Mouse (Mus musculus): ENCODE data around the gene Rpa2.

Gene Rpa2

GRCm38 (mm10) chr4:132767914-132768876, at the start of gene Rpa2:
TSS of gene Rpa2 (plus strand) at chr4:132768332.
- ChIA-PET CTCF (interaction anchor here (0.5 to 2.4 kb wide), 14 partner anchors 10 to 1847 kb away, joined by 3 to 16 read pairs (median 4); partner anchors contain the start of genes Smpdl3b (in 2 of the 4) and Gm10300 (in 1 of the 4)), POLR2A (interaction anchor here (0.5 to 29.7 kb wide), 77 partner anchors 9 to 585 kb away, joined by 3 to 609 read pairs (median 4); partner anchors contain the start of genes Fam76a (in 3 of the 4), Ppp1r8 (in 3 of the 4), Smpdl3b (in 2 of the 4) and Themis2 (in 2 of the 4))

GRCm38 (mm10) chr4:132728233-132728632, 39.9 kb upstream of the Rpa2 start:
- ChIA-PET POLR2A (interaction anchor here in 2 of 4 experiments (0.8 to 26.2 kb wide), 10 partner anchors 9 to 193 kb away, joined by 3 to 562 read pairs (median 4); partner anchors contain the start of genes Dnajc8 (in 1 of the 2), Rpa2 (in 1 of the 2) and Smpdl3b (in 1 of the 2)), CTCF (interaction anchor here in 1 of 4 experiments (0.7 to 1.2 kb wide), 2 partner anchors 50 to 77 kb away, joined by 3 read pairs; no protein-coding TSS in a partner anchor)

GRCm38 (mm10) chr4:132731616-132732015, 36.5 kb upstream of the Rpa2 start:
- ChIA-PET CTCF (interaction anchor here in 3 of 4 experiments (0.9 to 2.9 kb wide), 5 partner anchors 8 to 93 kb away, joined by 3 to 7 read pairs (median 3); no protein-coding TSS in a partner anchor), POLR2A (interaction anchor here in 3 of 4 experiments (0.6 to 26.2 kb wide), 14 partner anchors 7 to 271 kb away, joined by 3 to 562 read pairs (median 4); partner anchors contain the start of genes Smpdl3b (in 2 of the 3), Rpa2 (in 1 of the 3) and Sesn2 (in 1 of the 3))

DNA sequence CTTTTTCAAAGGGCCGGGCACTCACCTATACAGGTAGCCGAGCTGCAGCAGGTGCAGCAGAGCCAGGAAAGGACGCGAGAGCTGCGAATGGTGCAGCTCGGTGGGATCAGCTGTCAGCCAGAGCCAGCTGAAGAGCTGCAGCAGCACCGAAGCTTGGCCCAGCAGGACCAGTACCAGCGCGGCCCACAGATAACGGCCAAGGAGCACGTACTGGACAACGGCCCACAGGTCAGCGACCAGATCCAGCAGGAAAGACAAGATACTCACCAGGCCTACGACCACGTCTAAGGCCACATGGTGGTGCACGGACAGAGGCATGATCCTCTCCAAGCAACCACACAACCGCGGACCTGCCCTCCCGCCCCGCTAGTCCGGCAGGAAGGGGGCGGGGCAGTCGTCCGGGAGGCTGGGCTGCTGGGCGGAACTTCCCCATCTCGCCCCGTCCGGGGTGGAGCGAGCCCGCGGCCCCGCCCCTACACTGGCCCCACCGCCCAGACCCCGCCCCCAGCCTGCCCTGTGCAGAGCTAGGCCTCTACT, 35.9 kb upstream of the Rpa2 start, which contains the start of gene Xkr8:
Xkr8 (minus strand) TSS at position 399 of the 537 bp plus-strand sequence.
- ChIA-PET POLR2A (interaction anchor here (0.6 to 26.2 kb wide), 18 partner anchors 9 to 786 kb away, joined by 3 to 562 read pairs (median 3); partner anchors contain the start of genes Rpa2 (in 1 of the 4), Sesn2 (in 1 of the 4) and Smpdl3b (in 1 of the 4)), CTCF (interaction anchor here (0.5 to 2.9 kb wide), 9 partner anchors 8 to 593 kb away, joined by 3 to 7 read pairs (median 3); no protein-coding TSS in a partner anchor)

DNA sequence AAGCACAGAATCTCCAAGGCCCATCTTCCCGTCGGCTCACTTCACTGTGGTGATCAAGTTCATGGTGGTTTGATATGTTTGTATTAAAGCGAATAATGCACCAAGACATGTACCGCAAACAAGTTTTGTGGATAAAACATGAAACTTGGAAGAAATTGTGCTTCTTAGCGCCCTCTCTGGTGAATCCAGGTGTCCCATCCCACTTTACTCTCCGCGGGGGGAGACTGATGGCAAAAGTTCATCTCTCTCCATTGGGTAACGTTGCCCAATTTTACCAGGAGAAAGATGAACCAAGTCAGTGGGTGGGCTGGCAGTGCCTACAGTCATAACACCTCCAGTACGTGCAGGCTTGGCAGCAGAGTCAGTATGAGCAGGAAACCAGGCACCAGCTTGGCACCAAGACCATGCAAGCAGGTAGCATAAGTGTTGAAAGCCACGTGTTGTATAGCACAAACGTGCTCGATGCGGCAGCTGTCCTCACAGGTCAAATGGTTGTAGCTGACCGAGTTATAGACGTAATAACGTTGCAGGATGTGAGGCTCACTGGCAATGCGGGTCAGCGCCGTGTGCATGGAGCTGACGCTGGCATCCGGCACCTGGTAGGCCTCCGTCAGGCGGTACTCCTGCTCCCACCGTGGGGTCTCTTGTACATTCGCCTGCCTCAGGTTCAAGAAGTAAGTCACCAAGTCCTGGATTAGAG, 34.9 kb upstream of the Rpa2 start:
- CTCF ChIA-PET, result interaction anchor here (0.5 to 2.9 kb wide), 13 partner anchors 17 to 765 kb away, joined by 3 to 7 read pairs (median 3); no protein-coding TSS in a partner anchor
- POLR2A ChIA-PET, result interaction anchor here in 3 of 4 experiments (0.5 to 26.2 kb wide), 38 partner anchors 8 to 785 kb away, joined by 3 to 562 read pairs (median 3); partner anchors contain the start of genes Rpa2 (in 3 of the 3), Smpdl3b (in 3 of the 3), Med18 (in 1 of the 3) and Ppp1r8 (in 1 of the 3)

DNA sequence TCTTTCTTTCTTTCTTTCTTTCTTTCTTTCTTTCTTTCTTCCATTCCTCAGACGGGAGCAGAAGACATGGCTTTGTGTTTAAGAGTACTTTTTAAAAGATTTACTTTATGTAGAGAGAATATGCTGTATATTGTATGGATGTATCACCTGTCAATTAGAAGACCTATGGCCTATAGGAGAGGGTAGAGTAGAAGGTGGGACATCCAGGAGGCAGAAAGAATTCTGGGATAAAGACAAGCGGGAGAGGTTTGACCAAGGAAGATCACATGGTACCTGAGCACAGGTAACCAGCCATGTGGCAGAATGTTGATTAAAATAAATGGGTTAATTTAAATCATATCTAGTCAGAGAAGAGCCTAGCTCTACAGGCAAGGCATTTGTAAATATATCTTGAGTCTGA, 33.4 kb upstream of the Rpa2 start:
- ChIA-PET CTCF (interaction anchor here in 2 of 4 experiments (1.0 to 2.0 kb wide), 6 partner anchors 28 to 188 kb away, joined by 3 to 7 read pairs (median 6); partner anchors contain the start of gene Fam76a (in 1 of the 2)), POLR2A (interaction anchor here (0.6 to 26.2 kb wide), 29 partner anchors 9 to 272 kb away, joined by 3 to 562 read pairs (median 5); partner anchors contain the start of genes Rpa2 (in 2 of the 4), Smpdl3b (in 2 of the 4), Atpif1 (in 1 of the 4) and Med18 (in 1 of the 4))

GRCm38 (mm10) chr4:132735389-132735788, 32.7 kb upstream of the Rpa2 start:
- POLR2A ChIA-PET, result interaction anchor here (0.5 to 26.2 kb wide), 41 partner anchors 7 to 1200 kb away, joined by 3 to 562 read pairs (median 4); partner anchors contain the start of genes Ppp1r8 (in 2 of the 4), Rpa2 (in 2 of the 4), Atpif1 (in 1 of the 4) and Smpdl3b (in 1 of the 4)

GRCm38 (mm10) chr4:132735894-132736293, 32.2 kb upstream of the Rpa2 start:
- CTCF ChIA-PET, result interaction anchor here in 3 of 4 experiments (0.6 to 2.0 kb wide), 5 partner anchors 45 to 107 kb away, joined by 3 to 8 read pairs (median 3); no protein-coding TSS in a partner anchor

More at GRCm38 (mm10) chr4:132735389-132735788, 32.7 kb upstream of the Rpa2 start:
- CTCF ChIA-PET, result interaction anchor here in 3 of 4 experiments (0.6 to 2.0 kb wide), 5 partner anchors 28 to 107 kb away, joined by 3 to 7 read pairs (median 3); no protein-coding TSS in a partner anchor

DNA sequence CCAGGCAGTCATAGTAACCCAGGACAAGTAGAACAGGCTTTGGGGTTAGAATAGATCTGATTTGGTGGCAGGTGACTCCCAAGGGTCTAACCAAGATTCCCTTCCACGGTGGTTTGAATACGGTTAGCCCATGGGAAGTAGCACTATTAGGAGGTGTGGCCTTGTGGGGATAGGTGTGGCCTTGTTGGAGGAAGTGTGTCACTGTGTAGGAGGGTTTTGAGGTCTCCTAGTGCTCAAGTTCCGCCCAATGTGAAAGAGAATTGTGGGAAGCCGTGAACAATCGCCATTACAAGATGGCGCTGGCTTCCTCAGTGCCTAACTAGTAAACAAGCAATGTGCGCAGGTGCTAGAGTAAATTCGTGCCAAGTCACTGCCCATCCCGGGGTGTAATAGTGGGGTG, 31.0 kb upstream of the Rpa2 start:
- POLR2A ChIA-PET, result interaction anchor here in 3 of 4 experiments (0.6 to 26.2 kb wide), 31 partner anchors 9 to 981 kb away, joined by 3 to 562 read pairs (median 4); partner anchors contain the start of genes Rpa2 (in 2 of the 3), Ppp1r8 (in 1 of the 3), Rcc1 (in 1 of the 3) and Smpdl3b (in 1 of the 3)
- CTCF ChIA-PET, result interaction anchor here in 1 of 4 experiments (1.2 kb wide), 1 partner anchor 31 kb away, joined by 3 read pairs; the partner anchor contains the start of gene Rpa2

More at GRCm38 (mm10) chr4:132735894-132736293, 32.2 kb upstream of the Rpa2 start:
- POLR2A ChIA-PET, result interaction anchor here (0.5 to 26.2 kb wide), 54 partner anchors 8 to 1200 kb away, joined by 3 to 562 read pairs (median 4); partner anchors contain the start of genes Ppp1r8 (in 2 of the 4), Rpa2 (in 2 of the 4), Atpif1 (in 1 of the 4) and Sesn2 (in 1 of the 4)

GRCm38 (mm10) chr4:132741491-132741890, 26.6 kb upstream of the Rpa2 start:
- CTCF ChIA-PET, result interaction anchor here in 1 of 4 experiments (0.6 kb wide), 1 partner anchor 449 kb away, joined by 3 read pairs; no protein-coding TSS in a partner anchor
- POLR2A ChIA-PET, result interaction anchor here (0.6 to 26.2 kb wide), 8 partner anchors 8 to 148 kb away, joined by 3 to 562 read pairs (median 4); partner anchors contain the start of genes Rpa2 (in 3 of the 4), Smpdl3b (in 1 of the 4) and Xkr8 (in 1 of the 4)

DNA sequence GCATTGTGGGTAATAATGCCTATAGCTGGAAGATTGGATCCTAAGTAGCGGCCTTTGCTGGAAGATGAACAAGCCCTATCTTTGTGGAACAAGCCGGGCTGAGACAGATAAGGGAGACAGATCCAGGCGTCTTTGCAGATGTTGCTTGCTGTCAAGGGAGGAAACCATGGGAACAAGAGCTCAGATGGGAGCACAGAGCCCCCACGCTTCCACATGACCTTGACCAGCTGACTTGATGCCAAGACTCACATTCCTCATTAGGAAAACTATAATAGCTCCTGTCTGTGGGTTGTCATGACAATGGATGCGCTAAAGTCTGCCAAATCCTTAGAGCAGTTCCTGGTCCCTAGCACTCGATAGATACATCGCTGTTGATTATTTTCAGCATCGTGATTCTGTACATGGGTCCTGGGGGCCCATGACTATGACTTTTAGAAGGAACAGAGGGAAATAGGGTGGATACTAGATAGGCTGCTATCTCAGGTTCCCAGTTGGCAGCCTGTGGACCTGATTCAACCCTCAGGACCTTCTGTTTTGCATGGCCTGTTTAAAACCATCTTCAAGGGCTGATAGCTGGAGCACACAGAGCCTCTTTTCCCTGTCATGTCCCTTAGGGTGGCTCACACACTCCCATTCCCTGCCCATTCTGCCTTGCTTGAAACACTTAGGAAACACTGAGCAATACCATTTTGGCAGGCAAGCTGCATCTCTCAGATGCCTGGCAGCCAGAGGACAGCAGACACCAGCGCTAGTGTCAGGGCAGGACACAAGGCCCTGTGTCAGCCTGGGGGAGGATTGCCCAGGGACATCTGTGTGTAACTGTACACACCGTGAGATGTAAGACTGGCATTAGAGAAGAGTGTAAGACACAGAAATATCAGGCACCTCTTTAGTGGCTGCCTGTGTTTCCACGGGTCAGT, 23.9 kb upstream of the Rpa2 start:
- ChIA-PET CTCF (interaction anchor here in 2 of 4 experiments (0.9 to 1.1 kb wide), 2 partner anchors 13 to 79 kb away, joined by 3 read pairs; partner anchors contain the start of gene Smpdl3b (in 1 of the 2)), POLR2A (interaction anchor here in 2 of 4 experiments (1.4 to 26.2 kb wide), 4 partner anchors 9 to 30 kb away, joined by 4 to 562 read pairs (median 134); partner anchors contain the start of genes Rpa2 (in 1 of the 2), Smpdl3b (in 1 of the 2) and Xkr8 (in 1 of the 2))

DNA sequence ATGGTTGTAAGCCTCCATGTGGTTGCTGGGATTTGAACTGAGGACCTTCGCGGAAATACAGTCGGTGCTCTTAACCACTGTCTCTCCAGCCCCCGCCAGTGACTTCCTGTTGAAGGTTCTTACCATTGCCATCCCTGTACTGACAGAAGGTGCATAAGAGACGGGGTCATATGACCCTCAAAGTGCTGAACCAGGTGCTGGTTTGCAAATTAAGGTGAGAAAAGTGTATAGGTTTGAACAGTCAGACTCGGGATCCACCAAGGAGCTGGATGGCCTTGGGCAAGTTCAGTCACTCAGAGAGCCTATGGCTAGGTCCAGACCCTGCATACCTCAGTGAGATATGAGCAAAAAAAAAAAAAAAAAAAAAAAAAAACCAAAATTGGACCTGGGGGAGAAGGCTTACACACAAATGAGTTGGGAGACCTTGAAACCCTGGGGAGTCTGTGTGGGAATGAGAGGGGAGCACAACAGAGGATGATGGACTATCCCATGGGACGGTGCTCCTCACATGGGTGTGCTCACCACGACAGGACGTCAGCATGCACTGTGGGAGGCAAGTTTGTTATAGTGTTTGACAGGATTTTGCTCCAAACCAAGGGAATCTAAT, 21.1 kb upstream of the Rpa2 start:
- ChIA-PET CTCF (interaction anchor here in 1 of 4 experiments (0.8 kb wide), 1 partner anchor 77 kb away, joined by 4 read pairs; no protein-coding TSS in a partner anchor), POLR2A (interaction anchor here (0.6 to 19.3 kb wide), 22 partner anchors 8 to 391 kb away, joined by 3 to 244 read pairs (median 4); partner anchors contain the start of genes Smpdl3b (in 2 of the 4), Ppp1r8 (in 1 of the 4) and Rpa2 (in 1 of the 4))

DNA sequence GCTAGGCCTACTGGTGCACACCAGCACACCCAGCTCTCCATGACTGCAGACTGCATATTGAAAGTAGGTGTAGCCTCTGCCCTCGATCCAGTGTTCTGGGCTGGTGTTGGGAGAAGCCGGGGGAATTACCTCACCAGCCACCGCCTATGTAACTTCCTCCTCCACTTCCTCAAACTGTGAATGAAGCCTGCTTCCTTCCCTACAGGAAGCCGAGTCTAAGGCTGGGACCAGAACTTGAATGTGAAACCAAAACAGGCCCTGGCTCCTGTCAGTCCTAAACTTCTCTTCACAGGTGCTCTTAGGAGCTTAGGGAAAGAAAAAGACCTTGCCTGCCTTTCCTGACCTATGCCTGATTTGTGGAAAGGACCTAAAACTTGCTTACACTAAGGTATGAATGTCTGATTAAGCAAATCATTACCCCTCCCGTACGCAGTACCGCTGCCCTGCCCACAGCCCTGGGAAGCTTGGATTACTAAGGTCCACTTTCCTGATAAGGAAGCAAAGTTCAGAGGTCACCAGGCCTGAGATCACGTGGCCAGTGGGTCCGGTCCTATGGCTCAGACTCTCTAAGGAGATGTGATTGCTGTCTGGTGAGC, 20.4 kb upstream of the Rpa2 start:
- ChIA-PET CTCF (interaction anchor here in 1 of 4 experiments (0.6 to 0.8 kb wide), 2 partner anchors 77 to 326 kb away, joined by 3 to 4 read pairs; no protein-coding TSS in a partner anchor), POLR2A (interaction anchor here in 3 of 4 experiments (0.6 to 19.3 kb wide), 23 partner anchors 7 to 238 kb away, joined by 3 to 244 read pairs (median 4); partner anchors contain the start of genes Ppp1r8 (in 2 of the 3), Rpa2 (in 2 of the 3), Smpdl3b (in 2 of the 3) and Sesn2 (in 1 of the 3))

DNA sequence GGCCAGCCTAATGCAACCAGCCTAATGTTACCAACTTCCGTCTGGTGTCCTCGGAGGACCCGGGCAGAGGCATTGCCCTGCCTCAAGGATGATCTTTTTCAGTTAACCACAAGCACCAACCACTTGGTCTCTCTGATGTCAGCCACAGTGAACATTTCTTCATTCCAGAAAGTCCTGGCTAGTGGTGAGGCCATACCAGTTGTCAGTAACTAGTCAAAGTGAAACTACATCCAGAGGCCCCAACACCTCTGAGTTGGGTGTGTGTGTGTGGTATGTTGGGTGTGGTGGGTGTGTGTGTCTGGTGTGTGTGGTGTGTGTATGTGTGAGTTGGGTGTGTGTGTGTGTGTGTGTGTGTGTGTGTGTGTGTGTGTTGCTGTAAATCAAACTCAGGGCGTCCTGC, 19.4 kb upstream of the Rpa2 start:
- ChIA-PET CTCF (no interaction called here), POLR2A (interaction anchor here (0.6 to 19.3 kb wide), 19 partner anchors 6 to 240 kb away, joined by 3 to 244 read pairs (median 4); partner anchors contain the start of genes Ppp1r8 (in 2 of the 4), Smpdl3b (in 2 of the 4) and Sesn2 (in 1 of the 4))

All from embryonic stem cell, embryonic (primary cell).